Mouse (Mus musculus) embryonic facial prominence, embryonic 12.5 days (tissue): ENCODE measurements at regions not wholly inside any gene's neighbourhood (a gene's known extent, or its start where the extent isn't known, plus 50 kb on each side); places are given as distances from the start of the nearest gene placed in this dataset.
A peak's percentile ranks its signal among the peaks of the same experiment; 100 is the strongest.

Experiments used
- ATAC-seq: fragments of 200-750 bp; cut with Nextera tagmentation; 2 replicates; pipeline ENCODE4 v1.8.0; 2017; ENCODE audit not compliant: insufficient number of reproducible peaks, insufficient read depth, low FRiP score, low TSS enrichment
- H3K27ac ChIP-seq: fragments of 300-500 bp; sonication (generic); 2 replicates; pipeline ENCODE4 v1.5.1; 2016; ENCODE audit warnings: mild to moderate bottlenecking
- H3K27me3 ChIP-seq: fragments of 300-500 bp; sonication (generic); 2 replicates; pipeline ENCODE4 v1.6.1; 2016; ENCODE audit warnings: mild to moderate bottlenecking, moderate library complexity
- H3K36me3 ChIP-seq: fragments of 300-500 bp; sonication (generic); 2 replicates; pipeline ENCODE4 v1.6.1; 2016; ENCODE audit warnings: mild to moderate bottlenecking
- H3K4me1 ChIP-seq: fragments of 300-500 bp; sonication (generic); 2 replicates; pipeline ENCODE4 v1.6.1; 2016
- H3K4me2 ChIP-seq: fragments of 300-500 bp; sonication (generic); replicated peaks from 2 replicates; pipeline ENCODE4 v1.6.1; 2016; ENCODE audit warnings: mild to moderate bottlenecking, moderate library complexity
- H3K4me3 ChIP-seq: fragments of 300-500 bp; sonication (generic); 2 replicates; pipeline ENCODE4 v1.5.1; 2016; ENCODE audit warnings: mild to moderate bottlenecking
- H3K9ac ChIP-seq: fragments of 300-500 bp; sonication (generic); 2 replicates; pipeline ENCODE4 v1.6.1; 2016; ENCODE audit warnings: mild to moderate bottlenecking, moderate library complexity
- H3K9me3 ChIP-seq: fragments of 300-500 bp; sonication (generic); 2 replicates; pipeline ENCODE4 v1.6.1; 2016; ENCODE audit warnings: mild to moderate bottlenecking, moderate library complexity
- WGBS: fragments of 180-500 bp; shearing (Covaris S2); methylation state at CpG from one replicate; pipeline ENCODE4 v1.1.7; 2016; 5-methylcytosine and 5-hydroxymethylcytosine counted together

GRCm38 (mm10) chr4:12657820-12658219 is 486.0 kb upstream of the Fam92a start:
- no peaks in the 10 kb centered on the region for H3K9me3 ChIP-seq
- 0 out of 2 replicates have a peak, but pooled peaks cover 3% of the 10 kb centered on the region for H3K4me1 ChIP-seq
- no peak overlapping the region for H3K27ac ChIP-seq
- H3K36me3 ChIP-seq, result no peaks in the 10 kb centered on the region
- no peaks in the 10 kb centered on the region for H3K27me3 ChIP-seq
- WGBS, result 90% methylated on average over 1 of the region's 1 CpGs
- H3K4me3 ChIP-seq, result no peak overlapping the region
- no peak overlapping the region for H3K9ac ChIP-seq
- no peak overlapping the region for H3K4me2 ChIP-seq
- ATAC-seq, result no peak

GRCm38 (mm10) chr4:12656924-12657603 is 485.2 kb upstream of the Fam92a start:
- H3K27me3 ChIP-seq, result no peaks in the 10 kb centered on the region
- H3K4me3 ChIP-seq, result no peak overlapping the region
- H3K27ac ChIP-seq, result no peak overlapping the region
- H3K4me2 ChIP-seq, result no peak overlapping the region
- no peak for ATAC-seq
- WGBS, result 83% methylated on average over 6 of the region's 6 CpGs
- H3K36me3 ChIP-seq, result no peaks in the 10 kb centered on the region
- no peak overlapping the region for H3K9ac ChIP-seq
- 0 out of 2 replicates have a peak, but pooled peaks cover 3% of the 10 kb centered on the region for H3K4me1 ChIP-seq
- H3K9me3 ChIP-seq, result no peaks in the 10 kb centered on the region

DNA sequence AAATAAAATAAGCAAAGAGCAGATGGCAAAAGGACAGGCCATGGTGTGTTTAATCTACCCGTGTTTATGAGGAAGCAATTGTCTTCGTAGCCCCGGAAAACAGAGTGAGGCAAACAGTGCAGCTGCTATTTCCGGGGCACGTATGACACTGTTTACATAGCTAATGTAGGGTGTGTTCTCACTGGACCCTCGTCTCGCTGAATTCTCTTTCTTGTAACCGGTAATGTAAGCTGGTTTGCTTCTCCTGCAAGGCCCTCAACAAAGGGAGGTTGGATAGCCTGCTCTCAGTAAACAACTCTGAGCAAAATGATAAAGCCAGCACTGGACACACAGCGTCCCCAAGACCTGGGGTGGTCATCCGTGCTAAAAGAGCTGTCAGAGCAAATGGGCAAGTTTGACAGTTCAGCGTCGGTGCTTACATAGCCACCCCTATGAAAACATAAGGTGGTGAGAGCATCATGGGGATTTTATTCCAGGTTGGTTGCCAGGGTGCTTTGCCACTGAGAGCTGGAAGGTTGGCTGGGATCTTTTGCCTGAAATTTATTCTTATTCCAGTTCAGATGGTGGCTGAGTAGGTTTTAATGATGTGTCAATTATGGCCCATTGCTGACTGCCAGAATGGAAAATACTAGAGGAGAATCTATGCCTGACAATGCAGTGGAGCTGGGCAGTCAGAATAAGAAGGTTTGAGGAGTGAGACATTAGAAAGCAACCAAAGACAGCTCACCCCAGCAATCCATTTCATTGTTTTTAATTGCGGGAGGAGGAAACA is 483.8 kb upstream of the Fam92a start:
- Histone ChIP-seq H3K27me3 (no peaks in the 10 kb centered on the region), H3K9me3 (no peaks in the 10 kb centered on the region), H3K4me2 (no peak overlapping the region), H3K4me3 (no peak overlapping the region), H3K36me3 (no peaks in the 10 kb centered on the region), H3K4me1 (0 out of 2 replicates have a peak, but pooled peaks cover 3% of the 10 kb centered on the region), H3K9ac (no peak overlapping the region), H3K27ac (no peak overlapping the region)
- ATAC-seq, result no peak
- 48% methylated on average over 13 of the region's 13 CpGs for WGBS

DNA sequence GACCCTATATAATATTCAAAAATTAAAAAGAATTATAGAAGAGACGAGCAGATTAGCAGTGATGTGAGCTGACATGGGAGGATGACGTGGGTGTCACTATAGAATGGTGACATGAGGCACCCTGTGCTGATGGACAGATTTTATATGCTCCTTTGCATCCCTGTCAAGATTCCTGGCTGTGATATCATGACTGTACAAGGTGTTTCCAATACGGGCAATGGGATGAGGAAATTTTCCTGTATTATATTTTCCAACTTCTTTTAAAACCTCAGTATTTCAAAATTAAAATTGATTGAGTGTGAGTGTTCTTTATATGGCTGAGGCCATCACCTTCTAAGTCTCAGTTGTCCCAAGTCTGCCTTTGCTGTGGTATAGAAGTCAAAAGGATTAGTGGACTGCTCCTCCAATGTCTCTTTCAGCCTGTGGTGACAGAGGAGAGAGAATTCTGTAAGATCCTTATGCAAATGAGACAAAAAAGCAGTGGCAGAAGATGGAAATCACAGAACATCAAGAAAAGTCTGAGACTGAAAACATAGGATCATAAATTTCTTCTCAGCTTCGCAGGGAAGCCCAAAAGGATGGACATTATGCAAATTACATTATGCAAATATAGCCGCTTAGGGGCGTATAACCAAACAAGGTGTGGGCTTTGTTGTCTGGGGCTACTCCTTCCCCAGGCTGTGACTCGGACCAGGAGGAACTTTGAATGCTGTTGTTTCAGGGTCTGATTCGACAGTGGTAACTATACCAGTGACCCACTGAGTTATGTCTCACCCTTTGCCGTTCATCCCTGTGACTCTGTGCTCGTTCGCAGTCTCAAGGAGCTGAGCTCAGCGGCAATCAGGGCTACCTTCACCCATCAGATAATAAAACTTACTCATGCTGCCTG is 483.0 kb upstream of the Fam92a start:
- no peak overlapping the region for H3K27ac ChIP-seq

GRCm38 (mm10) chr4:12647732-12648131 is 475.9 kb upstream of the Fam92a start:
- no peaks in the 10 kb centered on the region; the same call in 1 of the 2 replicates for H3K4me1 ChIP-seq
- H3K27me3 ChIP-seq, result no peaks in the 10 kb centered on the region
- H3K9me3 ChIP-seq, result no peaks in the 10 kb centered on the region
- H3K9ac ChIP-seq, result no peak overlapping the region
- no peaks in the 10 kb centered on the region for H3K36me3 ChIP-seq
- no peak overlapping the region for H3K27ac ChIP-seq
- no peak overlapping the region for H3K4me2 ChIP-seq
- H3K4me3 ChIP-seq, result no peak overlapping the region
- 38% methylated on average over 3 of the region's 3 CpGs for WGBS
- no peak for ATAC-seq

More for the DNA sequence above, 483.0 kb upstream of the Fam92a start:
- no peak overlapping the region for H3K4me3 ChIP-seq
- no peak overlapping the region for H3K9ac ChIP-seq
- H3K4me1 ChIP-seq, result 0 out of 2 replicates have a peak, but pooled peaks cover 3% of the 10 kb centered on the region
- H3K9me3 ChIP-seq, result no peaks in the 10 kb centered on the region
- H3K27me3 ChIP-seq, result no peaks in the 10 kb centered on the region
- ATAC-seq, result no peak
- no peaks in the 10 kb centered on the region for H3K36me3 ChIP-seq
- H3K4me2 ChIP-seq, result no peak overlapping the region
- WGBS, result 53% methylated on average over 12 of the region's 12 CpGs

DNA sequence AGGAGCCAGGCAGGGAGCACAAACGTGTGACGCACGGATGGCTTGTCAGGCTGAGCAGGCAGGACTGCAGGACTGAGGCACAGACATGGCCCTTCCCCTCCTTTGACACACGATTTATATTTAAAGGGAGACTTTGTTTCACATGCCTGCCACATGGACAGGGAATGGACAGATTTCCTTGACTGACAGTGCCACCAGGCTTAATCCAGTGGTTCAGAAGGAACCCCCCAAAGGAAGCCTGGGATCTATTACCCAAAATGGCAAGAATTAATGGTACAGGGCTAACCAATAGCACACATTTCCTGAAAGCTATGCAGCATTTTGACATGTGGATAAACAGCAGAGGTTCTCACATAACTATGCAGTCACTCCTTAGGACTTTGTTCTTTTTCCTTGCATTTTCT is 470.7 kb upstream of the Fam92a start:
- H3K4me2 ChIP-seq, result no peak overlapping the region
- 10% methylated on average over 4 of the region's 4 CpGs for WGBS
- H3K36me3 ChIP-seq, result no peaks in the 10 kb centered on the region
- H3K27me3 ChIP-seq, result no peaks in the 10 kb centered on the region
- peak; percentile 83; the same call in 1 of the 2 replicates for ATAC-seq
- H3K4me1 ChIP-seq, result no peaks in the 10 kb centered on the region; the same call in 1 of the 2 replicates
- H3K9ac ChIP-seq, result no peak overlapping the region
- H3K27ac ChIP-seq, result peak overlapping the region; percentile 52
- no peak overlapping the region for H3K4me3 ChIP-seq
- no peaks in the 10 kb centered on the region for H3K9me3 ChIP-seq

- no peak for ATAC-seq
- H3K27ac ChIP-seq, result no peak overlapping the region
- no peaks in the 10 kb centered on the region for H3K36me3 ChIP-seq
- H3K4me3 ChIP-seq, result no peak overlapping the region
- H3K9me3 ChIP-seq, result no peaks in the 10 kb centered on the region
- H3K4me2 ChIP-seq, result no peak overlapping the region
- peaks cover 4% of the 10 kb centered on the region; the same call in 1 of the 2 replicates for H3K4me1 ChIP-seq
- H3K27me3 ChIP-seq, result no peaks in the 10 kb centered on the region
- H3K9ac ChIP-seq, result no peak overlapping the region
- WGBS, result 66% methylated on average over 2 of the region's 2 CpGs
These were observed 457.6 kb upstream of the Fam92a start for GRCm38 (mm10) chr4:12629375-12629821.

- Histone ChIP-seq H3K4me1 (peaks cover 4% of the 10 kb centered on the region; the same call in 1 of the 2 replicates), H3K27ac (no peak overlapping the region), H3K9ac (no peak overlapping the region), H3K4me2 (no peak overlapping the region), H3K27me3 (no peaks in the 10 kb centered on the region), H3K4me3 (no peak overlapping the region), H3K9me3 (no peaks in the 10 kb centered on the region), H3K36me3 (no peaks in the 10 kb centered on the region)
- ATAC-seq, result no peak
- WGBS, result 35% methylated on average over 5 of the region's 5 CpGs
These were observed 457.0 kb upstream of the Fam92a start for GRCm38 (mm10) chr4:12628702-12629374.

GRCm38 (mm10) chr4:12627158-12627871 is 455.5 kb upstream of the Fam92a start:
- no peak overlapping the region for H3K4me3 ChIP-seq
- 77% methylated on average over 5 of the region's 5 CpGs for WGBS
- H3K9ac ChIP-seq, result no peak overlapping the region
- no peak overlapping the region for H3K4me2 ChIP-seq
- peaks cover 4% of the 10 kb centered on the region; the same call in 1 of the 2 replicates for H3K4me1 ChIP-seq
- no peaks in the 10 kb centered on the region for H3K36me3 ChIP-seq
- ATAC-seq, result no peak
- H3K9me3 ChIP-seq, result no peaks in the 10 kb centered on the region
- no peaks in the 10 kb centered on the region for H3K27me3 ChIP-seq
- H3K27ac ChIP-seq, result no peak overlapping the region

DNA sequence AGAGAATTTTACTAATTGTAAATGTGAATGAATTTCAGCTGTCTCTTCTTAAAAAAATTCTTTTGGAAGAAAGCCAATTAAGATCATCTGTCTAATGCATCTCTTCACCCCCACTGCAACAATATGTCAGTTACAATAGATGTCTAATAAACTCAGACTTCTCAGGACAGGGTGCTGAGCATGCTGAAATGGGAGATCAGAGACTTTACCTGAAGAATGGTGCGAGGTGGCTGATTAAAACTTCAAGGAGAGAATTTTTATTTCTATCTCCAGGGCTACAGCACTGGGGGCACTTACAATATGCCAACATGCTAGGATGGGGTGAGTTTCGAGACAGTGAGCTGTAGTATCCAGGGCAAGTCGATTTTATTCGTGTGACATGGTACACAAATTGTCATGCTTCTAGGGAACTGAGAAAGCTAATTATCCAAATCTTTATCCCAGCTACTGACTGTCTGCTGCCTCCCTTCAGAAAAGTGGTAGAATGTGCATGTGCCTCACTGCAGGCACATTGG is 449.0 kb upstream of the Fam92a start:
- Histone ChIP-seq H3K27ac (no peak overlapping the region), H3K27me3 (no peaks in the 10 kb centered on the region), H3K4me3 (no peak overlapping the region), H3K4me1 (no peaks in the 10 kb centered on the region), H3K36me3 (no peaks in the 10 kb centered on the region), H3K9me3 (no peaks in the 10 kb centered on the region), H3K4me2 (no peak overlapping the region), H3K9ac (no peak overlapping the region)
- ATAC-seq, result no peak
- 75% methylated on average over 4 of the region's 4 CpGs for WGBS
